32 mouse cellular contexts compared by ENCODE assay signal in genomic region chr11:101599156-101599555, GRCm38 (mm10). TPM values are rescaled to one million over a fixed set of nuclear protein-coding genes. Genes with fewer than 3 reads are reported as not detected.
"Had no signal": no experiment of that assay in that cellular context is flagged by ENCODE, and none has a peak within 500 bp of the region (broad histone marks: within the 10 kb centered on the region; RNA-seq: fewer than 3 reads in every experiment).

Gene Gm11634, minus strand, starts transcription at chr11:101599256.

- H3K27me3 ChIP-seq: hindbrain, embryonic 12.5 days; intestine, embryonic 15.5 days; limb, embryonic 12.5 days had no signal

- H3K4me2 ChIP-seq: heart, embryonic 12.5 days; hindbrain, embryonic 12.5 days; hindbrain, embryonic 14.5 days; intestine, embryonic 15.5 days; limb, embryonic 12.5 days; liver, embryonic 11.5 days; liver, embryonic 13.5 days had no signal

- H3K9me3 ChIP-seq: heart, embryonic 10.5 days; heart, embryonic 12.5 days; hindbrain, embryonic 10.5 days; hindbrain, embryonic 12.5 days; intestine, embryonic 15.5 days; limb, embryonic 10.5 days; limb, embryonic 12.5 days; liver, embryonic 13.5 days had no signal

- H3K4me1 ChIP-seq: heart, embryonic 10.5 days; heart, embryonic 12.5 days; hindbrain, embryonic 12.5 days; intestine, embryonic 15.5 days had no signal

- ATAC-seq: hindbrain, embryonic 16.5 days; inflammation-experienced regulatory T-cells, adult 6 months; intestine, embryonic 15.5 days; intestine, postnatal 0 days had no signal

- H3K9ac ChIP-seq: heart, embryonic 12.5 days; hindbrain, embryonic 12.5 days; hindbrain, embryonic 14.5 days; intestine, embryonic 15.5 days; limb, embryonic 12.5 days; liver, embryonic 13.5 days had no signal

- H3K4me3 ChIP-seq: gastrocnemius, adult 2 months; heart, embryonic 10.5 days; heart, embryonic 12.5 days; hindbrain, embryonic 10.5 days; hindbrain, embryonic 12.5 days; intestine, embryonic 15.5 days; layer of hippocampus, adult 2 months; left cerebral cortex, adult 2 months; limb, embryonic 10.5 days; limb, embryonic 12.5 days; liver, embryonic 13.5 days had no signal

- H3K36me3 ChIP-seq: heart, embryonic 10.5 days; heart, embryonic 12.5 days; hindbrain, embryonic 10.5 days; hindbrain, embryonic 12.5 days; intestine, embryonic 15.5 days; limb, embryonic 10.5 days; limb, embryonic 12.5 days; liver, embryonic 13.5 days had no signal

- H3K27ac ChIP-seq: gastrocnemius, adult 2 months; heart, embryonic 10.5 days; hindbrain, embryonic 10.5 days; hindbrain, embryonic 12.5 days; hindbrain, embryonic 14.5 days; intestine, embryonic 15.5 days; layer of hippocampus, adult 2 months; left cerebral cortex, adult 2 months; limb, embryonic 10.5 days; limb, embryonic 12.5 days; liver, embryonic 13.5 days had no signal

- DNase-seq: gastrocnemius, adult 2 months; gastrocnemius, postnatal 10 days; gastrocnemius, postnatal 25 days; heart, adult 18-20 months; heart, postnatal 10 days; heart, postnatal 4 days; kidney, adult 18-20 months; kidney, adult 8-10 months; kidney, postnatal 10 days; kidney, postnatal 25 days; kidney, postnatal 4 days; liver; liver, embryonic 13.5 days had no signal

RNA-seq across cellular contexts. Expression of gene Gm11634, which starts in this region (rescaled TPM):
- polyA plus RNA-seq: heart, embryonic 10.5 days; heart, embryonic 12.5 days; heart, embryonic 14.5 days; heart, embryonic 16.5 days; hindbrain, embryonic 10.5 days; hindbrain, embryonic 12.5 days; hindbrain, embryonic 14.5 days; hindbrain, embryonic 16.5 days; intestine, embryonic 15.5 days; kidney, embryonic 14.5 days; kidney, embryonic 16.5 days; limb, embryonic 10.5 days; limb, embryonic 12.5 days; limb, embryonic 14.5 days; liver, embryonic 11.5 days; liver, embryonic 13.5 days had no signal
